Mouse (Mus musculus) midbrain, embryonic 12.5 days (tissue): Measurements from ENCODE around the gene Foxa2. TPM values are rescaled to one million over a fixed set of nuclear protein-coding genes. Genes with fewer than 3 reads are reported as not detected.

Experiments used
- ATAC-seq: fragments of 200-750 bp; cut with Nextera tagmentation; 2 replicates; pipeline ENCODE4 v1.8.0; 2017; ENCODE audit warnings: low read depth, moderate TSS enrichment, moderate library complexity; ENCODE audit not compliant: low FRiP score
- H3K27ac ChIP-seq: fragments of 300-500 bp; sonication (generic); replicated peaks from 2 replicates; pipeline ENCODE4 v1.5.1; 2016; ENCODE audit warnings: mild to moderate bottlenecking
- H3K27me3 ChIP-seq: fragments of 300-500 bp; sonication (generic); 2 replicates; pipeline ENCODE4 v1.6.1; 2016; ENCODE audit warnings: mild to moderate bottlenecking
- H3K36me3 ChIP-seq: fragments of 300-500 bp; sonication (generic); 2 replicates; pipeline ENCODE4 v1.6.1; 2016
- H3K4me1 ChIP-seq: fragments of 300-500 bp; sonication (generic); 2 replicates; pipeline ENCODE4 v1.6.1; 2016
- H3K4me2 ChIP-seq: fragments of 300-500 bp; sonication (generic); replicated peaks from 2 replicates; pipeline ENCODE4 v1.6.1; 2016; ENCODE audit warnings: mild to moderate bottlenecking, moderate library complexity
- H3K4me3 ChIP-seq: fragments of 300-500 bp; sonication (generic); 2 replicates; pipeline ENCODE4 v1.5.1; 2016; ENCODE audit warnings: mild to moderate bottlenecking
- H3K9ac ChIP-seq: fragments of 300-500 bp; sonication (generic); replicated peaks from 2 replicates; pipeline ENCODE4 v1.6.1; 2016; ENCODE audit warnings: mild to moderate bottlenecking, moderate library complexity
- H3K9me3 ChIP-seq: fragments of 300-500 bp; sonication (generic); 2 replicates; pipeline ENCODE4 v1.6.1; 2016; ENCODE audit warnings: mild to moderate bottlenecking
- WGBS: fragments of 180-500 bp; shearing (Covaris S2); methylation state at CpG from one replicate; pipeline ENCODE4 v1.1.7; 2016; 5-methylcytosine and 5-hydroxymethylcytosine counted together
- polyA plus RNA-seq: library from polyadenylated mRNA; unstranded; fragments of >200 nt; fragmentation: Nextera tagmentation; extraction: Ambion mirVana; gene quantifications from 2 replicates; pipeline ENCODE4 v1.2.1, GENCODE M21; 2016

Foxa2 gene
- 6.7 and 14.0 TPM in 2 replicates for polyA plus RNA-seq

DNA sequence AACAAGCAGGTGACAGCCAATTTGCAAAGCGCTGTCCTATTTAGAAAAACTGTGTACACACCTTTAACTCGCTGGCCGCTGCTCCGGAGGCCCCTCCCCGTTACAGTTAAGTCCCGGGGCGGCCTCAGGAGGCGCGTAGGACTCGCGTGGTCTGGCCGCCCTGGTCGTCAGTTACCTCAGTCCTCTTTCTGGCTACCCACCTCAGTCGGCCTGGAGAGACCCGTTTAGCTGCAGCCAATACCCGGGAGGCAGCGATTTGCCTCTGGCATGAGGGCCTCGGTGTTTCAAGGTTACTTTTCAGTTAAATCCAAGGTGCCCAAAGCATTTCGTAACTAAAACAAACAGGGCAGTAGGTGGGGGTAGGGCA is at the start of gene Foxa2:
Gene Foxa2 (minus strand): TSS at position 171 of the 367 bp plus-strand sequence.
- Histone ChIP-seq H3K4me3 (peak within 1 kb of the TSS; percentile 39), H3K27me3 (peaks cover 96% of the 10 kb centered on the region), H3K27ac (peak within 1 kb of the TSS; percentile 77), H3K9me3 (no peaks in the 10 kb centered on the region), H3K9ac (peak within 1 kb of the TSS; percentile 51; the same call in 1 of the 2 replicates), H3K4me1 (peaks cover 5% of the 10 kb centered on the region; the same call in 1 of the 2 replicates), H3K4me2 (peak within 1 kb of the TSS; percentile 44), H3K36me3 (no peaks in the 10 kb centered on the region)
- ATAC-seq: no peak
- WGBS: 2% methylated on average over 19 of the region's 19 CpGs

DNA sequence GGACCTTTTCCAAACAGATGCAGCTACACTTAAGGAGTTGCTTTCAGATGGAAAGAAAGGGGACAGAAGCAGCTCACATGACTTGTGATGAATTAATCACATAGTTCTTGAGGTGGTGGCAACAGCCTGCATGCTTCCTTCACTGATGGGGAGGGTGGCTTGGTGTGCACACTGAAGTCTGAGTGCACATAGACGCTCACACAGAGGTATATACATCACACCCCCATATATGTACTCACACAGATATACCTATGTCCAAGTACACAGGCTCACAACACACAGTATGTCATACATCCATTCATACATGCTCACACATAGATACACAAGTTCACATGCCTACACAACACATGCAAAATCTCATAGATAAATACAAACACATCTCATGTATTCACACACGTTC is 45.3 kb upstream of the Foxa2 start:
- Histone ChIP-seq H3K4me3 (no peak overlapping the region), H3K27me3 (no peaks in the 10 kb centered on the region), H3K27ac (no peak overlapping the region), H3K9ac (no peak overlapping the region), H3K4me1 (no peaks in the 10 kb centered on the region), H3K36me3 (no peaks in the 10 kb centered on the region), H3K4me2 (no peak overlapping the region), H3K9me3 (no peaks in the 10 kb centered on the region)
- 95% methylated on average over 2 of the region's 2 CpGs for WGBS
- no peak for ATAC-seq

DNA sequence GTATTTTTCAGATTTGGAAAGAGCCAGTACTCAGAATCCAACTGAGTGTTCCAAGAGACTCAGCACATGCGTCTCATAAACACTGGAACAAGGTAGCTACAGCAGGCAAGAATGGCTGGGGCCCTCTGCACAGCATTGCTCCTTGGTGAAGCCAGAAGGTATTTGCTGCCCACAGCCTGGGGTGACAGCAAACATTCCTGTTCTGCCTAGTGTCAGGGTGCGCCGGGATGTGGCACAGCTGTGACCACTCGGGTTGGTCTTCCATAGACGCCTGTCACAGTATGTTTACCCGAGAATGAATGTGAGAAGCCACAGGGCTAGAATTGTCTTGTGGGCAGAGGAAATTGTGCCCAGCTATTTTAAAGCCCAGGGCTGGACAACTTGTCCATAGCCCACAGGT is 44.9 kb upstream of the Foxa2 start:
- WGBS: 83% methylated on average over 6 of the region's 6 CpGs
- no peak for ATAC-seq
- no peak overlapping the region for H3K9ac ChIP-seq
- H3K4me1 ChIP-seq: no peaks in the 10 kb centered on the region
- H3K4me3 ChIP-seq: no peak overlapping the region
- no peak overlapping the region for H3K27ac ChIP-seq
- H3K36me3 ChIP-seq: no peaks in the 10 kb centered on the region
- no peaks in the 10 kb centered on the region for H3K9me3 ChIP-seq
- H3K4me2 ChIP-seq: no peak overlapping the region
- no peaks in the 10 kb centered on the region for H3K27me3 ChIP-seq

DNA sequence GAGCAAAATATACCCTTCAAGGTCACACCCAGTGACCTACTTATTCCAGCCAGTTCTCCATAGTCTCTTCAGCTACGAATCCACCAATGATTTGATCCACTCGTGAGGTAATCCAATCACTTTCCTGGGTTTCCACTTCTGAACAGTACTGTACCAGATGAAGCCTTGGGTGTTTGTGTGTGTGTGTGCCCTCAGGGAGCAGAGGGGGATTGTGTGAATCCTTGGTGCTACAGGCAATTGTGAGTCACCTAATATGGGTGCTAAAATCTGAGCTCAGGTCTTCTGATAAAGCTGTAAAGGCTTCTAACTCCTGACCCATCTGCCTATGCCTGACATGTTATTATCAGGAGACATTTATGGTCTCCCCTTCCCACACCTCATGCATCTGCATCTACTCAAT is 43.3 kb upstream of the Foxa2 start:
- 85% methylated on average over 2 of the region's 2 CpGs for WGBS
- Histone ChIP-seq H3K4me3 (no peak overlapping the region), H3K9me3 (no peaks in the 10 kb centered on the region), H3K27me3 (no peaks in the 10 kb centered on the region), H3K4me2 (no peak overlapping the region), H3K9ac (no peak overlapping the region), H3K4me1 (no peaks in the 10 kb centered on the region), H3K36me3 (no peaks in the 10 kb centered on the region), H3K27ac (no peak overlapping the region)
- no peak for ATAC-seq

DNA sequence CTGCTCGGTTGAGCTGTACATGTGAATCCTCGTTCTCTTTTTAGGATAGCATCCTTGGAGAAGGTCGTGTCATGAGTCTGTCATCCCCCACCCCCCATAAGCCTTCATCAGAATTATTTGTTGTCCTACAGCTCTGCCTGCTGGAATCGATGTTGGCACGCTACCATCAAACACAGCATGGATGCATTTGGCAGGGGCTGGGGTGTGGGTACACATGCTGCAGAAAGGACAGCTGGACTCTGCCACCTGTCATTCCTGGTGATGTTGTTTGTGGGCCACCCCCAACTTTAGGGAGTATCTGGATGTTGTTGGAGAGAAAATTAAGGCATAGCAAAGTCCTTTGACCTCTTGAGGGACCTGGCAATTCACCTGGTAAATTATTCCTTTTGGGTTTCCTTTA is 38.8 kb upstream of the Foxa2 start:
- no peak for ATAC-seq
- Histone ChIP-seq H3K9ac (no peak overlapping the region), H3K4me3 (no peak overlapping the region), H3K36me3 (no peaks in the 10 kb centered on the region), H3K4me2 (no peak overlapping the region), H3K9me3 (no peaks in the 10 kb centered on the region), H3K27me3 (no peaks in the 10 kb centered on the region), H3K4me1 (no peaks in the 10 kb centered on the region), H3K27ac (no peak overlapping the region)
- WGBS: 83% methylated on average over 5 of the region's 5 CpGs

DNA sequence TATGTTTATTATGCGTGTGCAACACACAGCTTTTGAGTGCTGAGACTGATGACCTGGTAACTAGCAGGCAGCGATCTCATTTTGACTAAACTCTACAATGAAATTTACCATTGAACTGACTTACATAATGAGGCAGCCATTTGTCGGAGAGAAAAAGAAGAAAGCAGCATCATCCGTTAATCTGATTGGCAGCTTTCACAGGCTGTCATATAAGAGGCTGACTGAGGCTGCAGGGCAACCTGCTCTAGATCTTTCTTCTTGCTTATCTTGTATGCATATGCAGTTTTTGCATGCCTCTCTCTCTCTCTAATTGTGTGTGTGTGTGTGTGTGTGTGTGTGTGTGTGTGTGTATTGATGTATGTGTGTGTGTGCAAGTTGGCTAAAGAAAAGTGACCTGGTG is 38.4 kb upstream of the Foxa2 start:
- Histone ChIP-seq H3K9me3 (no peaks in the 10 kb centered on the region), H3K36me3 (no peaks in the 10 kb centered on the region), H3K9ac (no peak overlapping the region), H3K4me1 (no peaks in the 10 kb centered on the region), H3K4me2 (no peak overlapping the region), H3K27ac (no peak overlapping the region), H3K4me3 (no peak overlapping the region), H3K27me3 (no peaks in the 10 kb centered on the region)
- ATAC-seq: no peak
- 75% methylated on average over 4 of the region's 4 CpGs for WGBS

DNA sequence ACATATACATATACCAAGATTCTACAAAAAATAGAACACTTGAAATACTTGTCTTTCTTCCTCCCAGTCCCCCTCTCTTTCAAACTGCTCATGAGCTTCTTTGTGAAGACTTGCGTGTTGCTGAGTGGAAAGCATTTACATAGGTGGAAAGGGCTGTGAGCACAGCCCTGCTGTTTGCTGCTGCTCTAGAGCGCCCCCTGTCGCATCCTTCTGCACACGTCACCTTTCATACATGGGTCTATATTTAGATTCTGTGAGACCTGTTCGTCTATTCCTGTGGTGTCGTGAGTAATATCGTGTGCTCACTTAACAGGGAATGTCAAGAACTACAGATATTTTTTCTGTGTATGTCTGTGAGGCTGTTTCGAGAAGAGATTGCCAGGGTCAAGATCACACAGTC is 35.5 kb upstream of the Foxa2 start:
- Histone ChIP-seq H3K36me3 (no peaks in the 10 kb centered on the region), H3K9me3 (no peaks in the 10 kb centered on the region), H3K4me3 (no peak overlapping the region), H3K27me3 (no peaks in the 10 kb centered on the region), H3K4me1 (no peaks in the 10 kb centered on the region), H3K4me2 (no peak overlapping the region), H3K27ac (no peak overlapping the region), H3K9ac (no peak overlapping the region)
- peak; percentile 56; the same call in 1 of the 2 replicates for ATAC-seq
- WGBS: 20% methylated on average over 8 of the region's 8 CpGs

DNA sequence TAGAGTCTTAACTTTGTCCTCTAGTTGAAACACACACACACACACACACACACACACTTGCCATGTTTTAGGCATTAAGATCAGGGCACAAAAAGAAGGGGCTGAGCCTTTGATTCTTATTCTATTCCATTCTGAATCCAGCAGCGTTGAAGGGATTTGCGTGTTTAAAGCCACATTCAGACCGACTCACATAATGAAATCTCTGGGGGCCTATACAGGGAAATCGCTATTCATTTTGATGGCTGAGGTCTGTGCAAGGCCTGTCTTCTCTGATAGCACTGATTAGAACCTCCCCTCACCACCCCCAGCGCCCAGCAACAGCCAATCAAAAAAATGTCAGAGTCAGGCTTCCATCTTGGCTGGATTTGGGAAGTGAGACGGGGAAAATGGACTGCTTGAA is 13.9 kb upstream of the Foxa2 start:
- Histone ChIP-seq H3K27ac (no peak overlapping the region), H3K4me3 (no peak overlapping the region), H3K4me2 (no peak overlapping the region), H3K9ac (no peak overlapping the region), H3K36me3 (no peaks in the 10 kb centered on the region), H3K9me3 (no peaks in the 10 kb centered on the region), H3K4me1 (peaks cover 8% of the 10 kb centered on the region; the same call in 1 of the 2 replicates), H3K27me3 (peaks cover 54% of the 10 kb centered on the region)
- WGBS: 39% methylated on average over 6 of the region's 6 CpGs
- peak; percentile 90 for ATAC-seq

DNA sequence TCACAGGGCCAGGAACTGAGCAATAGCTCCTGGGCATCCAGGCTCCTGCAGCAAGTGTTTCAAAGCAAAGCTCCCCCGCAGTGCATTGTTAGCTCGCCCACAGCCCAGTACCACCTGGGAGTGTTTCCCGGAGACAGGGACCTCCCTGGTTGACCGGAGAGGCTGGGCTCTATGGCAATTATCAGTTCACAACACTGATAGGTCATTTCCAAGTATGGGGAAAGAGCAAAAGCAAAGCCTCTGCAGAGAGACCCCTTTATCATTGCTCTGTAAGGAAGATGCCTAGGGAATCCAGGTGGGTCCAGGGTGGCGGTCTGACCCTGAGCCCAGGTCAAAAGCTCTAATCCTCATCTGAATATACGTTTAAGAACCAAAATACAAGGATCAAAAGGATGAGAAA is 6.6 kb upstream of the Foxa2 start:
- Histone ChIP-seq H3K4me3 (no peak overlapping the region), H3K9me3 (no peaks in the 10 kb centered on the region), H3K4me2 (no peak overlapping the region), H3K4me1 (no peaks in the 10 kb centered on the region), H3K27me3 (peaks cover 84% of the 10 kb centered on the region), H3K36me3 (no peaks in the 10 kb centered on the region), H3K27ac (no peak overlapping the region), H3K9ac (no peak overlapping the region)
- ATAC-seq: no peak
- 3% methylated on average over 6 of the region's 6 CpGs for WGBS

DNA sequence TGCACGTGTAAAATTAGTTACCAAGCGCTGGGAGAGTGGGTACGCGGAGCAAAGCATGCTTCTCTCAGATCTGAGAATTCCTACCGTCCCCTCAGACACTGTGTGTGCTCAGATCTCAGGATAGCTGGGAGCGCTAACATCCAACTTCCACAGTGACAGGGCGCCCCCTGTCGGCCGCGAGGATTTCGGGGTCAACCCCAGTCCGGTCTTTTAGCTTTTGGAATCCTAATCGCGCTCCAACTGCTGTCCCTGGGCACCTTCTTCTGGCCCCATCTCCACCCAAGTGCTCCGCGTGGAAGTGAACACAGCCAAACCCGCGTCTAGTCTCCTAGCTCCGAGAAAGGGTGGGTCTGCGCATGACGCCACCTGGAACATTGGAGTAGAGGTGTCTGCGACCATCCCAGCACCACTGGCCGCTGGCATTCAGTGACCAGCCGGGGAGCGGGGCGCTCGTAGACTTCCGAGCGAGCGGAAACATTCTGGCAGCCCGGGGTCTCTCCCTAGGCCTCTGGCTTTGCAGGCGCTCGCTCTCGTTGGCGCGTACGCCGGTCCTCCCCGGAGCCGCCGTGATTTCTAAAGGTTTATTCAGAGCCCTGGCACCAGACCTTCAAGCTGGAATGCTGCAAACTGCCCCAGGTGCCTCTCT is 1.8 kb upstream of the Foxa2 start:
- H3K4me1 ChIP-seq: peaks cover 5% of the 10 kb centered on the region; the same call in 1 of the 2 replicates
- H3K9me3 ChIP-seq: no peaks in the 10 kb centered on the region
- WGBS: under 1% methylated on average over 41 of the region's 41 CpGs
- peak overlapping the region; percentile 26 for H3K4me3 ChIP-seq
- no peaks in the 10 kb centered on the region for H3K36me3 ChIP-seq
- H3K9ac ChIP-seq: no peak overlapping the region
- peak overlapping the region; percentile 43 for H3K4me2 ChIP-seq
- ATAC-seq: peak; percentile 70
- peaks cover 97% of the 10 kb centered on the region for H3K27me3 ChIP-seq
- no peak overlapping the region for H3K27ac ChIP-seq

DNA sequence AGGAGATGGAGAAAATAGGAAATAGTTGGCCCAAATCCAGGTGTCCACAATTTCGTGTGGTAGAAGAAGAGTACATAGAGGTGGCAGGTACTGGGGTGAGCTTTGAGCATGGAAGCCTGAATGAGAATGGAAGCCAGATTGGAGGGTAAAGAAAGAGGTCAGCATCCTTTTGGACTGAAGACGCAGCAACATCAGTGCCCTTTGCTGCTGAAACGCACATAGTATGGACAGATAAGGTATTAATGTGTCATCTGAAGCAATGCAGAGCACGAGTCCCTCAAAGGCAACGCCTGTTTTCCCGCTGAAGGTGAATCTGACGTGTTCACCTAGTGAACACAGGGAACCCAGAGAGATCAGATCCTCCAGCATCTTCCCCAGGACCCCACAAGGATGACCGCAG is 842 bp upstream of the Foxa2 start:
- H3K27ac ChIP-seq: no peak overlapping the region

DNA sequence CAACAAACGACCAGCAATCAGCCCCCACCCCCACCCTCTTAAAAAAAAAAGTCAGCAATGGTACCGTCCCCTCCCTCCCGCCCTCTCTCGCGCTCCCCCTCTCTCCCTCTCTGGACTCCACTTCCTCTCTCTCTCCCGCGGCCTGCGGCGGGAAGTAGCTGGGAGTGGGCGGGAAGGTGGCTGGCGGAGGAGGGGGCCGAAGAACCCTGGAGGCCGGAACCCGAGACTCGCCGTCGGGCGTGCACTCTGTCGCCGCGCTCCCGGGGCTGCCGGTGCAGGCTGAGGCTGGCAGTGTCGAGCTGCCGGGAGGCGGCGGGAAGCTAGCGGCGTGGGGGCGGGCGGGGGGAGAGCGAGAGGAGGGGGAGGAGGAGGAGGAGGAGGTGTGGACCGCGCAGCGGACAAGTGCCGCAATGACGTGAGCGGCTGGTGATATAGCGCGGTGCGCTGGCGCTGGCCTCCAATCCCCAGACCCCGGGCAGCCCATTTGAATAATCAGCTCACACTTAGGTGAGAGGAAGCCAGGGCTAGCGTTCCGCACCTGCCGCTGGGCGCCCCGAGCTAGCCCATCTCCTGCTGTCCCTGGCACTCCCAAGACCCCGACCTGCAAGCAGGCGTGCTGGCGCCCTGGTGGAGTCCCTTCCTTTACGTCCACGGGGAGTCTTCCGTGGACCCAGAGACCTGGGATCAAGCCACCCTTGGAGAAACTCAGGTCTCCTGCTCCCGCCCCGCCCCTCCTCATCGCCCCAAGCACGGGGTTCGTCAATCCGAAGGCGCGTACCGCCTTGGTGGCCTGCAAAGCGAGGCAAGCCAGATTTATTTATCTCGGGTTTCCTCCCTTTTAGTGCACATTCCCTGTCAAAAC is 601 bp downstream of the Foxa2 start:
- Histone ChIP-seq H3K9me3 (no peaks in the 10 kb centered on the region), H3K4me2 (peak overlapping the region; percentile 44), H3K9ac (peak overlapping the region; percentile 51; the same call in 1 of the 2 replicates), H3K36me3 (no peaks in the 10 kb centered on the region), H3K27me3 (peaks cover 97% of the 10 kb centered on the region), H3K27ac (peak overlapping the region; percentile 77), H3K4me1 (peaks cover 5% of the 10 kb centered on the region; the same call in 1 of the 2 replicates), H3K4me3 (peak overlapping the region; percentile 39)
- peak; percentile 53 for ATAC-seq
- under 1% methylated on average over 55 of the region's 65 CpGs for WGBS

More for the DNA sequence above, 842 bp upstream of the Foxa2 start:
- WGBS: 10% methylated on average over 8 of the region's 8 CpGs
- no peak overlapping the region for H3K9ac ChIP-seq
- no peaks in the 10 kb centered on the region for H3K36me3 ChIP-seq
- H3K4me1 ChIP-seq: peaks cover 5% of the 10 kb centered on the region; the same call in 1 of the 2 replicates
- peaks cover 96% of the 10 kb centered on the region for H3K27me3 ChIP-seq
- no peak overlapping the region for H3K4me3 ChIP-seq
- no peak overlapping the region for H3K4me2 ChIP-seq
- H3K9me3 ChIP-seq: no peaks in the 10 kb centered on the region
- no peak for ATAC-seq
